8 mouse cellular contexts compared by ENCODE assay signal in the genomic region with DNA sequence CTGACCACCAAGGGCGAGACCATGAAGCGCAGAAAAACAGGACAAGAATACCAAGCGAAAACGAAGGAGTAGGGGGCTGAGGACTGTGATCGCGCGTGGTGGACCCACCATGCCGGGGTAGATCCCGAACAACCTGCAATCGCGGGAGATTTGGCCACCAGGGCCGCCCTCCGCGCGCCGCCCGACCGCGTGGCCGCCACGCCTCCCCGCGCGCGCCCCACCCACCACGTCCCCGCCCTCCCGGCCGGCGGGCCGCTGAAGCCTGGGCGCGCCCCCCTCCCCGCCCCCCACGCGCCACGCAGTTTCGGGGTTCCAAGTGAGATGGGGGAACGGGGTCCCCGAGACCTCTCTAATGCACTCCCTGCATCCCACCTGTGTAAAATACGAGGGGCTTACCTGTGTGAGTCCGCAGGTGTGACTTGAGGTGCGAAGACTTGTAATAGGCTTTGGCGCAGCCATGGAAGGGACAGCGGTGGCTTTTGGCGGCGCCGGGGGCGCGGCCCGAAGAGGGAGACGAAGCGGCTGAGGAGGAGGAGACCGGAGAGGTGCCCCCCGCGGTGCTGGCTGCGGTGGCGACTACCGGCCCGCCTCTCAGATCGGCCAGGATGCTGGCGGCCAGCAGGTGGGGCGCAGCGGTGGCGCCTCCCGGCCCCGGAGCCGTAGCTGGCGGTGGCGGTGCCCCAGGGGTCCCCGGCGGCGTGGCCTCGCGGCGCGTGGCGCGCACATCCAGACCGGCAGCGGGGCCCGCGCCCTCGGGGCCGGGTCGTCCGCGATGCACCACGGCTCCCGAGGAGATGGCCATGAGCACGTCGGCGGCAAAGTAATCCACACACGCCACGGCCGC. TPM values are rescaled to one million over a fixed set of nuclear protein-coding genes. Genes with fewer than 3 reads are reported as not detected.
DNase-seq lines count a peak whose midpoint lies in the region; ATAC-seq and TF ChIP-seq lines count a peak whose summit lies in the region.

No protein-coding gene starts in this region.

- H3K79me2 ChIP-seq in CH12.LX (replicated peaks; ENCODE audit: control insufficient read depth, extremely low read depth, insufficient read depth, poor library complexity, severe bottlenecking) = peaks cover 50% of the 10 kb centered on the region

- no peak for TF ChIP-seq CTCF in CH12.LX (conservative IDR thresholded peaks at IDR 0.05 in 1 of 2, IDR thresholded peaks at IDR 0.05 in 1 of 2; ENCODE audit: low read depth in 2 of 2, low read length in 2 of 2)
- TF ChIP-seq CTCF in spleen, adult 2 months (IDR thresholded peaks at IDR 0.05; ENCODE audit: extremely low read depth, insufficient read depth, insufficient read length, insufficient replicate concordance) = no peak

- in situ Hi-C loops in CH12.LX (cut with MboI; ENCODE audit: low pct_ligation_motif_present, low pct_unique_long_range_greater_than_20kb, low sequenced_read_pairs) = loop anchor here (5.0 kb wide), 1 partner anchor 111 kb away; no protein-coding TSS in a partner anchor

- peak overlapping the region; percentile 81 for H3K27ac ChIP-seq in CH12.LX (ENCODE audit: insufficient read depth, low read depth)
- peak overlapping the region; percentile 92 for H3K27ac ChIP-seq in heart, embryonic 10.5 days
- peak overlapping the region; percentile 97 for H3K27ac ChIP-seq in kidney, embryonic 15.5 days
- H3K27ac ChIP-seq in spleen, adult 2 months (ENCODE audit: insufficient read depth, low read length) = peak overlapping the region; percentile 94

- H3K4me3 ChIP-seq in CH12.LX (replicated peaks in 1 of 3; ENCODE audit: low read depth in 2 of 3, low read length in 2 of 3, poor library complexity in 1 of 3) = peak overlapping the region; percentile 91 to 97 (median 92)
- H3K4me3 ChIP-seq in heart, embryonic 10.5 days = peak overlapping the region; percentile 88
- H3K4me3 ChIP-seq in kidney, embryonic 15.5 days (replicated peaks) = peak overlapping the region; percentile 88
- peak overlapping the region; percentile 82 for H3K4me3 ChIP-seq in spleen, adult 2 months (ENCODE audit: extremely low read depth, insufficient read depth, insufficient read length)

- no peak for TF ChIP-seq RAD21 in CH12.LX (IDR thresholded peaks at IDR 0.05; ENCODE audit: low read depth, low read length)

- under 1% methylated on average over 95 of the region's 96 CpGs for WGBS in heart, embryonic 10.5 days
- under 1% methylated on average over 92 of the region's 96 CpGs for WGBS in kidney, embryonic 15.5 days
- under 1% methylated on average over 95 of the region's 96 CpGs for WGBS in spleen, adult 2 months

- H3K4me2 ChIP-seq in CH12.LX (ENCODE audit: insufficient read depth, low read depth, poor library complexity, severe bottlenecking) = peak overlapping the region; percentile 58
- peak overlapping the region; percentile 96 for H3K4me2 ChIP-seq in kidney, embryonic 15.5 days

- H3K36me3 ChIP-seq in CH12.LX (replicated peaks in 1 of 2; ENCODE audit: control insufficient read depth in 1 of 2, insufficient read depth in 1 of 2, low read length in 1 of 2) = peaks cover 0 to 25% of the 10 kb centered on the region in 2 experiments
- no peaks in the 10 kb centered on the region for H3K36me3 ChIP-seq in heart, embryonic 10.5 days
- H3K36me3 ChIP-seq in kidney, embryonic 15.5 days = 0 out of 2 replicates have a peak, but pooled peaks cover 2% of the 10 kb centered on the region
- H3K36me3 ChIP-seq in spleen, adult 2 months (ENCODE audit: control insufficient read depth, insufficient read depth, low read length) = no peaks in the 10 kb centered on the region

- dilution Hi-C loops in CH12.LX (cut with MboI; ENCODE audit: extremely low pct_ligation_motif_present, extremely low pct_unique_long_range_greater_than_20kb, low sequenced_read_pairs) = no loop called here

- peak; percentile 78 for TF ChIP-seq POLR2A in CH12.LX (IDR thresholded peaks at IDR 0.05; ENCODE audit: low read depth, low read length)
- no peak for TF ChIP-seq POLR2A in spleen, adult 2 months (IDR thresholded peaks at IDR 0.05; ENCODE audit: low read depth, low read length)

- no peak for TF ChIP-seq EP300 in CH12.LX (IDR thresholded peaks at IDR 0.05; ENCODE audit: low read length)

- peak overlapping the region; percentile 87 for H3K9ac ChIP-seq in CH12.LX (ENCODE audit: insufficient read depth, low read depth)
- peak overlapping the region; percentile 82 for H3K9ac ChIP-seq in kidney, embryonic 15.5 days

- peak; percentile 76 for DNase-seq in 3134 (ENCODE audit: extremely low read depth, insufficient read length, low spot score)
- peak; percentile 50 for DNase-seq in CH12.LX (ENCODE audit: extremely low read depth)
- DNase-seq in cerebellum, adult 9-11 months = peak; percentile 81
- DNase-seq in heart, embryonic 10.5 days (ENCODE audit: low spot score) = no peak
- peak; percentile 57 for DNase-seq in lung, postnatal 36 days
- DNase-seq in spleen, adult 2 months (ENCODE audit: low read depth in 1 of 2, low spot score in 2 of 2) = peak in 1 of 2 experiments; percentile 57

- H3K9me3 ChIP-seq in CH12.LX (replicated peaks; ENCODE audit: low read length) = no peaks in the 10 kb centered on the region
- no peaks in the 10 kb centered on the region for H3K9me3 ChIP-seq in heart, embryonic 10.5 days
- H3K9me3 ChIP-seq in kidney, embryonic 15.5 days (replicated peaks) = no peaks in the 10 kb centered on the region

- H3K27me3 ChIP-seq in CH12.LX (replicated peaks) = no peaks in the 10 kb centered on the region
- no peaks in the 10 kb centered on the region for H3K27me3 ChIP-seq in heart, embryonic 10.5 days (ENCODE audit: insufficient read depth, poor library complexity, severe bottlenecking)
- no peaks in the 10 kb centered on the region for H3K27me3 ChIP-seq in kidney, embryonic 15.5 days
- no peaks in the 10 kb centered on the region for H3K27me3 ChIP-seq in spleen, adult 2 months (ENCODE audit: control insufficient read depth, insufficient read depth, low read length)

- peak; percentile 2; the same call in 1 of the 2 replicates for ATAC-seq in kidney, embryonic 15.5 days (replicated peaks; ENCODE audit: low FRiP score)
- no peak for ATAC-seq in megakaryocyte-erythroid progenitor cell, adult 5-6 weeks (replicated peaks; ENCODE audit: low FRiP score, low TSS enrichment, poor library complexity, severe bottlenecking)

- H3K4me1 ChIP-seq in CH12.LX (ENCODE audit: control insufficient read depth in 1 of 2, insufficient read depth in 2 of 2) = peaks cover 17 to 54% of the 10 kb centered on the region in 2 experiments
- H3K4me1 ChIP-seq in heart, embryonic 10.5 days = peaks cover 79% of the 10 kb centered on the region
- peaks cover 70% of the 10 kb centered on the region for H3K4me1 ChIP-seq in kidney, embryonic 15.5 days
- H3K4me1 ChIP-seq in spleen, adult 2 months (ENCODE audit: control insufficient read depth, insufficient read depth, insufficient read length) = peaks cover 19% of the 10 kb centered on the region; the same call in 1 of the 2 replicates

RNA-seq across cellular contexts. Expression of gene Klf16, which starts 0.5 kb away (rescaled TPM):
- total RNA-seq in CH12.LX (2012; rRNA removed) = 84.8 and 94.0 TPM in 2 replicates
- total RNA-seq in CH12.LX (2014; rRNA removed) = 14.1 and 14.5 TPM in 2 replicates
- 30.9 and 38.2 TPM in 2 replicates for polyA plus RNA-seq in CH12.LX (2012; ENCODE audit: insufficient read length, low read depth)
- polyA plus RNA-seq in heart, embryonic 10.5 days (2016; fragmentation: Nextera tagmentation; extraction: Ambion mirVana) = 7.9 and 8.1 TPM in 2 replicates
- 9.9 and 11.2 TPM in 2 replicates for polyA plus RNA-seq in kidney, embryonic 15.5 days (2015; fragmentation: Nextera tagmentation; extraction: Ambion mirVana)
- 27.9 and 41.8 TPM in 2 replicates for polyA plus RNA-seq in spleen, adult 2 months (2012; rRNA removed)
- total RNA-seq in megakaryocyte-erythroid progenitor cell, adult 5-6 weeks (2014; fragmentation: Nextera tagmentation) = 21.0 and 24.9 TPM in 2 replicates
- 7.2 and 14.6 TPM in 2 replicates for total RNA-seq in megakaryocyte-erythroid progenitor cell, adult 5-6 weeks (2017)

RNA-seq across cellular contexts. Expression of gene Abhd17a, which starts 13.6 kb away (rescaled TPM):
- total RNA-seq in CH12.LX (2012; rRNA removed) = 49.1 and 52.8 TPM in 2 replicates
- 28.0 and 37.2 TPM in 2 replicates for total RNA-seq in CH12.LX (2014; rRNA removed)
- polyA plus RNA-seq in CH12.LX (2012; ENCODE audit: insufficient read length, low read depth) = 44.6 and 48.0 TPM in 2 replicates
- 94.1 and 120 TPM in 2 replicates for polyA plus RNA-seq in heart, embryonic 10.5 days (2016; fragmentation: Nextera tagmentation; extraction: Ambion mirVana)
- 93.5 and 95.4 TPM in 2 replicates for polyA plus RNA-seq in kidney, embryonic 15.5 days (2015; fragmentation: Nextera tagmentation; extraction: Ambion mirVana)
- 220 and 302 TPM in 2 replicates for polyA plus RNA-seq in spleen, adult 2 months (2012; rRNA removed)
- total RNA-seq in megakaryocyte-erythroid progenitor cell, adult 5-6 weeks (2014; fragmentation: Nextera tagmentation) = 55.0 and 63.1 TPM in 2 replicates
- total RNA-seq in megakaryocyte-erythroid progenitor cell, adult 5-6 weeks (2017) = 13.7 and 19.4 TPM in 2 replicates

RNA-seq across cellular contexts. Expression of gene Rexo1, which starts 15.2 kb away (rescaled TPM):
- 16.5 and 17.7 TPM in 2 replicates for total RNA-seq in CH12.LX (2012; rRNA removed)
- 6.3 and 7.0 TPM in 2 replicates for total RNA-seq in CH12.LX (2014; rRNA removed)
- polyA plus RNA-seq in CH12.LX (2012; ENCODE audit: insufficient read length, low read depth) = 31.6 and 41.9 TPM in 2 replicates
- 25.1 and 26.9 TPM in 2 replicates for polyA plus RNA-seq in heart, embryonic 10.5 days (2016; fragmentation: Nextera tagmentation; extraction: Ambion mirVana)
- polyA plus RNA-seq in kidney, embryonic 15.5 days (2015; fragmentation: Nextera tagmentation; extraction: Ambion mirVana) = 23.9 and 29.5 TPM in 2 replicates
- polyA plus RNA-seq in spleen, adult 2 months (2012; rRNA removed) = 78.0 and 95.1 TPM in 2 replicates
- total RNA-seq in megakaryocyte-erythroid progenitor cell, adult 5-6 weeks (2014; fragmentation: Nextera tagmentation) = 52.1 and 57.1 TPM in 2 replicates
- total RNA-seq in megakaryocyte-erythroid progenitor cell, adult 5-6 weeks (2017) = 9.8 and 15.3 TPM in 2 replicates

RNA-seq across cellular contexts. Expression of gene Scamp4, which starts 26.1 kb away (rescaled TPM):
- total RNA-seq in CH12.LX (2012; rRNA removed) (33.2 and 33.9 TPM in 2 replicates), CH12.LX (2014; rRNA removed) (17.8 and 18.5 TPM in 2 replicates)
- 81.2 and 89.9 TPM in 2 replicates for polyA plus RNA-seq in CH12.LX (2012; ENCODE audit: insufficient read length, low read depth)
- 97.4 and 97.9 TPM in 2 replicates for polyA plus RNA-seq in heart, embryonic 10.5 days (2016; fragmentation: Nextera tagmentation; extraction: Ambion mirVana)
- polyA plus RNA-seq in kidney, embryonic 15.5 days (2015; fragmentation: Nextera tagmentation; extraction: Ambion mirVana) = 93.5 and 107 TPM in 2 replicates
- polyA plus RNA-seq in spleen, adult 2 months (2012; rRNA removed) = 94.8 and 110 TPM in 2 replicates
- 56.1 and 71.8 TPM in 2 replicates for total RNA-seq in megakaryocyte-erythroid progenitor cell, adult 5-6 weeks (2014; fragmentation: Nextera tagmentation)
- 12.7 and 23.3 TPM in 2 replicates for total RNA-seq in megakaryocyte-erythroid progenitor cell, adult 5-6 weeks (2017)

RNA-seq across cellular contexts. Expression of gene Adat3, which starts 26.1 kb away (rescaled TPM):
- 5.0 and 8.0 TPM in 2 replicates for total RNA-seq in CH12.LX (2012; rRNA removed)
- 5.8 and 6.6 TPM in 2 replicates for total RNA-seq in CH12.LX (2014; rRNA removed)
- polyA plus RNA-seq in CH12.LX (2012; ENCODE audit: insufficient read length, low read depth) = 6.3 and 6.7 TPM in 2 replicates
- polyA plus RNA-seq in heart, embryonic 10.5 days (2016; fragmentation: Nextera tagmentation; extraction: Ambion mirVana) = 5.8 and 9.3 TPM in 2 replicates
- polyA plus RNA-seq in kidney, embryonic 15.5 days (2015; fragmentation: Nextera tagmentation; extraction: Ambion mirVana) = 7.0 and 8.6 TPM in 2 replicates
- polyA plus RNA-seq in spleen, adult 2 months (2012; rRNA removed) = 17.0 and 25.7 TPM in 2 replicates
- total RNA-seq in megakaryocyte-erythroid progenitor cell, adult 5-6 weeks (2014; fragmentation: Nextera tagmentation) = 2.7 and 9.1 TPM in 2 replicates
- total RNA-seq in megakaryocyte-erythroid progenitor cell, adult 5-6 weeks (2017) = 11.0 TPM in 1 of 2 replicates, not detected in the other
